ENCODE assay signal across 8 mouse cellular contexts in the genomic region with DNA sequence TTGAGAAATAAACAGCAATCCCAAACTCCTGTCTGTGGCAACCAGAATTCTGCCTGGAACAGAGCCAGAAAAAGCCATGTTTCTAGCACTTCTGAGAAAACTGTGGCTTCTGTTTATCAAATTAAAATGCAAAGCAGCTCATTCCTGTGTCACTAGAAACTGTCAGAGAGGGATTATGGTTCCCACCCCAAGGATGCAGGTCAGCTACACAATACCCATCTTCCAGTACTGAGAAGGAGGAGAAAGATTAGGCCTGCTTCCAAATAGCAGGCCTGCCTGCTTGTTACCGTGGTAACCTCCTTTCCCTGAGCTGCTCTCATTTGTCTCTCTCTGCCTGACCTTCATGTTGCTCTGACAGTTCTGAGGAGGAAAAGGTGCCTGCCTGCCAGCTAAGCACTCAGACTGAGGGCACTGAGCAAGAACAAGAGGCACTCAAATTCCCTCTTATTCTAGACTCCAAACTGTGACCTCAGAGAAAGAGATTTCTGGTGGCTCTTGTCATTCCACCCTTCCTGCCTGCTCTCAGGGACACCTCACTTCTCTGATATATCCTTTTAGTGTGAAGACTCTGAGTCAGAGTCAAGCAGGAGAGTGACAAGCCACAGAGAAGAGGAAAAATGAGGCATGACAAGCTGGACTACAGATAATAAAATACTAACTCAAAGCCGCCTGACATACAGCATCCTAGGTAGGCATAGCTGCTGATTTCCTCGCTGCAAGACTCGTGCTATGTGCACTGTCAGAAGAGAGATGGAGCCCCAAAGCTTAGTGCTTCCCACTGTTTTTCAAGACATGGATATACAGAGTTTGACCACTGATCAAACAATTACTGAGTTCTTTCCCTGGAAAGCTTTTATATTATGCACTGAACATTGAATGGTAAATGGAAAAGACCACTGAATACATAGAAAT.
DNase-seq lines count a peak whose midpoint lies in the region; ATAC-seq and TF ChIP-seq lines count a peak whose summit lies in the region.

No protein-coding gene starts in this region.

- H3K27ac ChIP-seq in forebrain, embryonic 15.5 days (replicated peaks) = peak overlapping the region; percentile 85
- H3K27ac ChIP-seq in hindbrain, embryonic 16.5 days (ENCODE audit: low read depth, low read length) = peak overlapping the region; percentile 76
- H3K27ac ChIP-seq in left cerebral cortex, adult 2 months = peak overlapping the region; percentile 62
- peak overlapping the region; percentile 80 for H3K27ac ChIP-seq in midbrain, embryonic 11.5 days (ENCODE audit: low read depth, low read length)

- no peaks in the 10 kb centered on the region for H3K36me3 ChIP-seq in forebrain, embryonic 15.5 days
- H3K36me3 ChIP-seq in hindbrain, embryonic 16.5 days (ENCODE audit: control insufficient read depth, insufficient read depth, low read length) = no peaks in the 10 kb centered on the region
- no peaks in the 10 kb centered on the region for H3K36me3 ChIP-seq in midbrain, embryonic 11.5 days (ENCODE audit: control insufficient read depth, insufficient read depth, low read length)

- H3K9ac ChIP-seq in forebrain, embryonic 15.5 days (replicated peaks) = no peak overlapping the region
- no peak overlapping the region; the same call in 1 of the 2 replicates for H3K9ac ChIP-seq in hindbrain, embryonic 16.5 days (ENCODE audit: low read depth, low read length)
- peak overlapping the region; percentile 9; the same call in 1 of the 2 replicates for H3K9ac ChIP-seq in midbrain, embryonic 11.5 days (ENCODE audit: low read length)

- TF ChIP-seq CTCF in left cerebral cortex, adult 2 months (IDR thresholded peaks at IDR 0.05) = no peak

- H3K9me3 ChIP-seq in forebrain, embryonic 15.5 days = no peaks in the 10 kb centered on the region
- no peaks in the 10 kb centered on the region for H3K9me3 ChIP-seq in hindbrain, embryonic 16.5 days (ENCODE audit: control insufficient read depth, low read length)
- no peaks in the 10 kb centered on the region for H3K9me3 ChIP-seq in midbrain, embryonic 11.5 days (ENCODE audit: control insufficient read depth, low read length)

- DNase-seq in MN1 (ENCODE audit: low spot score) = peak; percentile 70
- DNase-seq in cerebellum, adult 18-20 months = peak; percentile 62 to 74
- DNase-seq in left cerebral cortex, adult 2 months (ENCODE audit: extremely low spot score in 1 of 2, low spot score in 2 of 2) = peak; percentile 34 to 36
- DNase-seq in midbrain, embryonic 11.5 days (ENCODE audit: low spot score, missing footprints) = peak; percentile 91
- peak; percentile 14 for DNase-seq in yolk sac, embryonic 10.5 days (ENCODE audit: low spot score)
- no peak for DNase-seq in T-cell, adult 2 months (ENCODE audit: low spot score)

- peak; percentile 92 for ATAC-seq in forebrain, embryonic 15.5 days (replicated peaks)
- ATAC-seq in hindbrain, embryonic 16.5 days = peak; percentile 95
- ATAC-seq in midbrain, embryonic 11.5 days (ENCODE audit: low FRiP score) = peak; percentile 95

- peaks cover 56% of the 10 kb centered on the region for H3K4me1 ChIP-seq in forebrain, embryonic 15.5 days
- H3K4me1 ChIP-seq in hindbrain, embryonic 16.5 days (ENCODE audit: control insufficient read depth, insufficient read depth, low read depth, low read length) = peaks cover 36% of the 10 kb centered on the region
- peaks cover 30% of the 10 kb centered on the region for H3K4me1 ChIP-seq in midbrain, embryonic 11.5 days (ENCODE audit: control insufficient read depth, insufficient read depth, low read length)

- 8% methylated on average over 4 of the region's 4 CpGs for WGBS in forebrain, embryonic 15.5 days
- 7% methylated on average over 4 of the region's 4 CpGs for WGBS in hindbrain, embryonic 16.5 days
- 27% methylated on average over 4 of the region's 4 CpGs for WGBS in midbrain, embryonic 11.5 days

- H3K4me2 ChIP-seq in forebrain, embryonic 15.5 days (replicated peaks) = 0 out of 2 replicates have a peak overlapping the region, but pooled peaks have one; percentile 0
- peak overlapping the region; percentile 8; the same call in 1 of the 2 replicates for H3K4me2 ChIP-seq in hindbrain, embryonic 16.5 days (ENCODE audit: low read length)
- peak overlapping the region; percentile 21 for H3K4me2 ChIP-seq in midbrain, embryonic 11.5 days

- intact Hi-C loops in left cerebral cortex, adult 2 months (cut with DNase I) = no loop called here

- no peaks in the 10 kb centered on the region for H3K27me3 ChIP-seq in forebrain, embryonic 15.5 days
- H3K27me3 ChIP-seq in hindbrain, embryonic 16.5 days (replicated peaks; ENCODE audit: control insufficient read depth, insufficient read depth, low read length) = no peaks in the 10 kb centered on the region
- no peaks in the 10 kb centered on the region; the same call in 1 of the 2 replicates for H3K27me3 ChIP-seq in midbrain, embryonic 11.5 days (ENCODE audit: control insufficient read depth, insufficient read depth, low read length)

- no peak overlapping the region for H3K4me3 ChIP-seq in forebrain, embryonic 15.5 days
- H3K4me3 ChIP-seq in hindbrain, embryonic 16.5 days (ENCODE audit: low read length) = no peak overlapping the region
- H3K4me3 ChIP-seq in left cerebral cortex, adult 2 months = no peak overlapping the region
- H3K4me3 ChIP-seq in midbrain, embryonic 11.5 days (ENCODE audit: low read depth, low read length) = no peak overlapping the region
